Mouse (Mus musculus) lung, adult 2 months (tissue): ENCODE data around the gene Tnnt2.

ENCODE experiments used
- CTCF ChIP-seq: fragments of 200-500 bp; IDR thresholded peaks from 2 replicates; pipeline ENCODE4 v1.5.1; 2011; ENCODE audit warnings: mild to moderate bottlenecking, low read length, control low read depth; ENCODE audit not compliant: insufficient read depth
- POLR2A ChIP-seq: fragments of 200-500 bp; IDR thresholded peaks from 2 replicates; pipeline ENCODE4 v1.6.1; 2011; ENCODE audit warnings: low read depth, mild to moderate bottlenecking, control low read depth, low read length, borderline replicate concordance; ENCODE audit errors: extremely low read depth

DNA sequence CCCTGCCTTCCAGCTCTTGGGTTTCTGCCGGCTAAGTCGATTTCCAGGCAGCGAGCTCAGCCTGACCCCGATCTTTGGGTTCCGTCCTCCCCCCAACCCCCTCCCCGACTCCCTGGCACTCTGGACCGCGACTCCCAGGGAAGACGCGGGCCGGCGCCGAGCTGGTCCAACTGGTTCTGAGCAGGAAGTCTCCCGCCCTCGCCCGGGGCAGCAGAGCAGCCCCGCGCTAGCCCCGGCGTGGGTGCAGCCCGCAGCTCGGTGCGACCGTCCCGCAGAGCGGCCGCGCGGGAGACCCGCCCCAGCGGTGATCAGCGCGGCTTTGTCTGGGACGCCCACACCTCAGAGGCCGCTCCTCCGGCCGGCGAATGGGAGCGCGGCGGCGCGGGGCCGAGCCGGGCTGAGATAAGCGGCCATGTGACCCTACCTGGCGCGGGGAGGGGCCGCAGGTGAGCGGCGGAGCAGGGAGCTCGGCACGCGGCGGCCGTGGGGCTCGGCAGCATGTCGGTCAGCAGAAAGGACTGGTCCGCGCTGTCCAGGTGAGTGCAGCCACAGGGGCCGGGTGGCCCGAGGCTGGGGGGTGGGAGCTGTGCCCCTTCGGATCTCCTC lies 17.6 kb upstream of the Tnnt2 start, which contains the start of gene Lad1:
- no peak for TF ChIP-seq POLR2A
- no peak for TF ChIP-seq CTCF
